Mouse (Mus musculus) thymus, postnatal 4 days (tissue): ENCODE data around the gene Strap.

Experiments
- DNase-seq: peaks from one replicate; pipeline ENCODE4 v3.0.0; 2021

Gene Strap

GRCm38 (mm10) chr6:137783899-137784637 lies 49.2 kb downstream of the Strap start:
- no peak for DNase-seq

- DNase-seq, result no peak
Observed at GRCm38 (mm10) chr6:137788976-137789590, 54.2 kb downstream of the Strap start.

GRCm38 (mm10) chr6:137789658-137790057 lies 54.8 kb downstream of the Strap start:
- no peak for DNase-seq

GRCm38 (mm10) chr6:137795494-137795893 lies 60.6 kb downstream of the Strap start:
- DNase-seq, result no peak

DNA sequence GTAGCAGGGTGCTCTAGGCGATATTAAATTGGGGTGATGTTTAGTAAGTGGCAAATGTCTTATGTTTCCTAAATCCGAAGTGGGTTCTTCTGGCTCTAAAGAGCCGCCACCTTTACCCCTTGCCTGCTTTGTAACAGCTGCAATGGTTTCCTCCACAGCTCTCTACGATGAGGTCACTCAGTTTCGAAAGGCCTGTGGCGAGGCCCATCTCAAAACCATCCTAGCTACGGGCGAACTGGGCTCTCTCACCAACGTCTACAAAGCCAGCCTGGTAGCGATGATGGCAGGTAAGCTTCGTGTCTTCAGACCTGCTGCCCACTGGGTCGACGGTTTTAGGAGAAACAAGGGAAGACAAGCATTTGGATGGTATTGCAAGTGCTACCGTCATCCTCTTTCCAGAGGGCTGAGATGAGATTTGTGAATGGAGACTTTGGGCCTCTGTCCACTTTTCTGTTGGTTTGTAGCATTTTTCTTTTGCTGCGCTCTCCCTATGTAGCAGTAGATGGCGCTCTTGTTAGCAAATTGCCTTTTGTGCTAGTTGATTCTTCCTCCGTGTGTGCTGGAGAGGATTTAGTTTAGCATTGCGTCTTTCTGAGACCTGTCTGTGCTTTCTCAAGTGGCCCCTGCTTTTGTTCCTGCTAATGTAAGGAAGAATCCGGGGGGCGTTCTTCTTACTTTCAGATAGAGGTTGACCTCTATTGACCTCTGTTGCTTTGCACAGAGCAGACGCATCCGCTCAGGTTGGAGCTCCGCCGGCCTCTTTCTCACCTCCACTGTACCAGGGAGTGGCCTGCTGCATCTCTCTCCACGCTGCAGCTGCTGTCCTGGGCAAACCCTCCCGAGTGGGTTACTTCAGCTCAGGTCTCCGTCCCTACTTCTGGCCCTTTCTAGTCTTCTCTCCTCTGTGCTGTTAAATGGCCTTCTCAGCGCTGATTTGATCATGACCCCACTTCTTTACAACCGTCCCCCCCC lies 62.0 kb downstream of the Strap start:
- DNase-seq, result no peak

GRCm38 (mm10) chr6:137799253-137799652 lies 64.4 kb downstream of the Strap start:
- no peak for DNase-seq
